Mouse (Mus musculus) megakaryocyte, embryonic 14.5 days (primary cell): ENCODE data around the gene Tomm20.

ENCODE experiments used
- FLI1 ChIP-seq: IDR thresholded peaks from 2 replicates; pipeline ENCODE4 v1.6.1; 2012; ENCODE audit warnings: low read length, inconsistent platforms, mixed read lengths
- GATA1 ChIP-seq: IDR thresholded peaks from 3 replicates; pipeline ENCODE4 v1.6.1; 2012; ENCODE audit warnings: mixed read lengths, low read length, inconsistent platforms, borderline replicate concordance

- TF ChIP-seq FLI1: no peak
- no peak for TF ChIP-seq GATA1
These were observed 32.2 kb downstream of the Tomm20 start for GRCm38 (mm10) chr8:126913241-126914106.
